Mouse (Mus musculus): Measurements from ENCODE around the gene Tmed10. TPM values are rescaled to one million over a fixed set of nuclear protein-coding genes. Genes with fewer than 3 reads are reported as not detected.
A peak's percentile ranks its signal among the peaks of the same experiment; 100 is the strongest.

The Tmed10 gene
- polyA plus RNA-seq, 1 experiment from 2014 or later = 208 TPM

DNA sequence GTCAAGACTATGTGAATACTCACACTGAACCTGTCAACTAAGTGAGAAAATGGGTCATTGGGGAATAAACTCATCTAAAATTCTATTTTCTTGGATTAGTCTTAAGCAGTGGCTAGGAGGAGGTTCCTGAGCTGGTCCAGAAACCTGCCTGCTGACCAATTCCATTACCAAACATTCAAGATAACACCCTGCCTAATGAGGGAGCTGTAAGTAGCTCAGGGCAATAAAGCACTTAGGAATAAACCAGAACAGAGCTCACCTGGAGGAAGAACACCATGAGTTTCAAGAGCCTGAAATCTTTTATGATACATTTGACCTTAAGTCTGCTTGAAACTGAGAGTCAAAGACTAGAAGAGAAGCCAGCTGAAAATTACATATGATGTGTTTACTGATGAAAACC is 13.1 kb downstream of the Tmed10 start:
- Histone ChIP-seq H3K4me1 (ENCODE audit: control insufficient read depth, insufficient read depth, low read depth, low read length) (no peaks in the 10 kb centered on the region), H3K27ac (ENCODE audit: low read depth, low read length) (no peak overlapping the region), H3K4me2 (ENCODE audit: low read length) (no peak overlapping the region), H3K27me3 (replicated peaks; ENCODE audit: control insufficient read depth, insufficient read depth, low read length) (no peaks in the 10 kb centered on the region), H3K36me3 (ENCODE audit: control insufficient read depth, insufficient read depth, low read length) (no peaks in the 10 kb centered on the region), H3K9me3 (ENCODE audit: control insufficient read depth, low read length) (no peaks in the 10 kb centered on the region), H3K9ac (ENCODE audit: low read depth, low read length) (no peak overlapping the region), H3K4me3 (ENCODE audit: low read length) (no peak overlapping the region)
- ATAC-seq = no peak

GRCm38 (mm10) chr12:85361165-85361564 is 13.5 kb downstream of the Tmed10 start:
- H3K4me1 ChIP-seq (ENCODE audit: control insufficient read depth, insufficient read depth, low read depth, low read length) = no peaks in the 10 kb centered on the region
- H3K9ac ChIP-seq (ENCODE audit: low read depth, low read length) = no peak overlapping the region
- H3K4me3 ChIP-seq (ENCODE audit: low read length) = no peak overlapping the region
- H3K36me3 ChIP-seq (ENCODE audit: control insufficient read depth, insufficient read depth, low read length) = no peaks in the 10 kb centered on the region
- no peaks in the 10 kb centered on the region for H3K9me3 ChIP-seq (ENCODE audit: control insufficient read depth, low read length)
- 86% methylated on average over 3 of the region's 3 CpGs for WGBS
- ATAC-seq = no peak
- no peak overlapping the region for H3K27ac ChIP-seq (ENCODE audit: low read depth, low read length)
- no peaks in the 10 kb centered on the region for H3K27me3 ChIP-seq (replicated peaks; ENCODE audit: control insufficient read depth, insufficient read depth, low read length)
- no peak overlapping the region for H3K4me2 ChIP-seq (ENCODE audit: low read length)

GRCm38 (mm10) chr12:85354061-85354460 is 20.6 kb downstream of the Tmed10 start:
- Histone ChIP-seq H3K27me3 (replicated peaks; ENCODE audit: control insufficient read depth, insufficient read depth, low read length) (no peaks in the 10 kb centered on the region), H3K4me3 (ENCODE audit: low read length) (no peak overlapping the region), H3K36me3 (ENCODE audit: control insufficient read depth, insufficient read depth, low read length) (0 out of 2 replicates have a peak, but pooled peaks cover 2% of the 10 kb centered on the region), H3K4me2 (ENCODE audit: low read length) (no peak overlapping the region), H3K27ac (ENCODE audit: low read depth, low read length) (no peak overlapping the region), H3K9ac (ENCODE audit: low read depth, low read length) (no peak overlapping the region), H3K4me1 (ENCODE audit: control insufficient read depth, insufficient read depth, low read depth, low read length) (no peaks in the 10 kb centered on the region), H3K9me3 (ENCODE audit: control insufficient read depth, low read length) (no peaks in the 10 kb centered on the region)
- ATAC-seq = no peak
- 92% methylated on average over 3 of the region's 3 CpGs for WGBS

- no peaks in the 10 kb centered on the region for H3K4me1 ChIP-seq (ENCODE audit: control insufficient read depth, insufficient read depth, low read depth, low read length)
- 0 out of 2 replicates have a peak, but pooled peaks cover 2% of the 10 kb centered on the region for H3K36me3 ChIP-seq (ENCODE audit: control insufficient read depth, insufficient read depth, low read length)
- no peaks in the 10 kb centered on the region for H3K27me3 ChIP-seq (replicated peaks; ENCODE audit: control insufficient read depth, insufficient read depth, low read length)
- H3K9ac ChIP-seq (ENCODE audit: low read depth, low read length) = no peak overlapping the region
- peak; percentile 93 for ATAC-seq
- peak overlapping the region; percentile 66 for H3K27ac ChIP-seq (ENCODE audit: low read depth, low read length)
- H3K9me3 ChIP-seq (ENCODE audit: control insufficient read depth, low read length) = no peaks in the 10 kb centered on the region
- whole genome bisulfite sequencing = 64% methylated on average over 10 of the region's 10 CpGs
- no peak overlapping the region for H3K4me2 ChIP-seq (ENCODE audit: low read length)
- H3K4me3 ChIP-seq (ENCODE audit: low read length) = no peak overlapping the region
These were observed 24.0 kb downstream of the Tmed10 start for GRCm38 (mm10) chr12:85350407-85351232.

- peaks cover 4% of the 10 kb centered on the region; the same call in 1 of the 2 replicates for H3K36me3 ChIP-seq (ENCODE audit: control insufficient read depth, insufficient read depth, low read length)
- H3K9me3 ChIP-seq (ENCODE audit: control insufficient read depth, low read length) = no peaks in the 10 kb centered on the region
- no peak overlapping the region for H3K27ac ChIP-seq (ENCODE audit: low read depth, low read length)
- no peak overlapping the region for H3K4me3 ChIP-seq (ENCODE audit: low read length)
- no peak overlapping the region for H3K9ac ChIP-seq (ENCODE audit: low read depth, low read length)
- no peaks in the 10 kb centered on the region for H3K27me3 ChIP-seq (replicated peaks; ENCODE audit: control insufficient read depth, insufficient read depth, low read length)
- WGBS = 82% methylated on average over 6 of the region's 6 CpGs
- H3K4me1 ChIP-seq (ENCODE audit: control insufficient read depth, insufficient read depth, low read depth, low read length) = no peaks in the 10 kb centered on the region
- no peak for ATAC-seq
- no peak overlapping the region for H3K4me2 ChIP-seq (ENCODE audit: low read length)
These were observed 26.3 kb downstream of the Tmed10 start for GRCm38 (mm10) chr12:85348338-85348737.

- 66% methylated on average over 3 of the region's 3 CpGs for WGBS
- Histone ChIP-seq H3K4me2 (ENCODE audit: low read length) (no peak overlapping the region), H3K36me3 (ENCODE audit: control insufficient read depth, insufficient read depth, low read length) (peaks cover 4% of the 10 kb centered on the region), H3K4me3 (ENCODE audit: low read length) (no peak overlapping the region), H3K9ac (ENCODE audit: low read depth, low read length) (no peak overlapping the region), H3K27me3 (replicated peaks; ENCODE audit: control insufficient read depth, insufficient read depth, low read length) (no peaks in the 10 kb centered on the region), H3K27ac (ENCODE audit: low read depth, low read length) (no peak overlapping the region), H3K4me1 (ENCODE audit: control insufficient read depth, insufficient read depth, low read depth, low read length) (no peaks in the 10 kb centered on the region), H3K9me3 (ENCODE audit: control insufficient read depth, low read length) (no peaks in the 10 kb centered on the region)
- no peak for ATAC-seq
These were observed 27.5 kb downstream of the Tmed10 start for GRCm38 (mm10) chr12:85347196-85347595.

GRCm38 (mm10) chr12:85346374-85346773 is 28.3 kb downstream of the Tmed10 start:
- peak; percentile 65; the same call in 1 of the 2 replicates for ATAC-seq

GRCm38 (mm10) chr12:85345559-85345958 is 29.1 kb downstream of the Tmed10 start:
- H3K27ac ChIP-seq (ENCODE audit: low read depth, low read length) = no peak overlapping the region
- WGBS = 95% methylated on average over 6 of the region's 6 CpGs

More at GRCm38 (mm10) chr12:85346374-85346773, 28.3 kb downstream of the Tmed10 start:
- 67% methylated on average over 3 of the region's 3 CpGs for WGBS
- Histone ChIP-seq H3K9me3 (ENCODE audit: control insufficient read depth, low read length) (no peaks in the 10 kb centered on the region), H3K36me3 (ENCODE audit: control insufficient read depth, insufficient read depth, low read length) (peaks cover 4% of the 10 kb centered on the region), H3K27me3 (replicated peaks; ENCODE audit: control insufficient read depth, insufficient read depth, low read length) (no peaks in the 10 kb centered on the region), H3K4me1 (ENCODE audit: control insufficient read depth, insufficient read depth, low read depth, low read length) (peaks cover under 1% of the 10 kb centered on the region; the same call in 1 of the 2 replicates), H3K4me3 (ENCODE audit: low read length) (no peak overlapping the region), H3K4me2 (ENCODE audit: low read length) (no peak overlapping the region), H3K27ac (ENCODE audit: low read depth, low read length) (no peak overlapping the region), H3K9ac (ENCODE audit: low read depth, low read length) (no peak overlapping the region)

GRCm38 (mm10) chr12:85344252-85344651 is 30.4 kb downstream of the Tmed10 start:
- H3K4me2 ChIP-seq (ENCODE audit: low read length) = no peak overlapping the region
- no peak overlapping the region for H3K4me3 ChIP-seq (ENCODE audit: low read length)
- peaks cover 4% of the 10 kb centered on the region for H3K36me3 ChIP-seq (ENCODE audit: control insufficient read depth, insufficient read depth, low read length)
- H3K27me3 ChIP-seq (replicated peaks; ENCODE audit: control insufficient read depth, insufficient read depth, low read length) = no peaks in the 10 kb centered on the region
- no peak overlapping the region for H3K27ac ChIP-seq (ENCODE audit: low read depth, low read length)
- WGBS = 81% methylated on average over 7 of the region's 7 CpGs
- peaks cover 3% of the 10 kb centered on the region for H3K4me1 ChIP-seq (ENCODE audit: control insufficient read depth, insufficient read depth, low read depth, low read length)
- H3K9me3 ChIP-seq (ENCODE audit: control insufficient read depth, low read length) = no peaks in the 10 kb centered on the region
- H3K9ac ChIP-seq (ENCODE audit: low read depth, low read length) = no peak overlapping the region
- no peak for ATAC-seq

More at GRCm38 (mm10) chr12:85345559-85345958, 29.1 kb downstream of the Tmed10 start:
- peaks cover 4% of the 10 kb centered on the region for H3K36me3 ChIP-seq (ENCODE audit: control insufficient read depth, insufficient read depth, low read length)
- no peak overlapping the region for H3K9ac ChIP-seq (ENCODE audit: low read depth, low read length)
- ATAC-seq = no peak
- peaks cover 3% of the 10 kb centered on the region; the same call in 1 of the 2 replicates for H3K4me1 ChIP-seq (ENCODE audit: control insufficient read depth, insufficient read depth, low read depth, low read length)
- no peaks in the 10 kb centered on the region for H3K27me3 ChIP-seq (replicated peaks; ENCODE audit: control insufficient read depth, insufficient read depth, low read length)
- no peak overlapping the region for H3K4me2 ChIP-seq (ENCODE audit: low read length)
- no peak overlapping the region for H3K4me3 ChIP-seq (ENCODE audit: low read length)
- no peaks in the 10 kb centered on the region for H3K9me3 ChIP-seq (ENCODE audit: control insufficient read depth, low read length)
